Mouse (Mus musculus): ENCODE measurements around the gene Cyp4a14. TPM values are rescaled to one million over a fixed set of nuclear protein-coding genes. Genes with fewer than 3 reads are reported as not detected.
"Not testable (repeated sequence)": the region's sequence is repeated elsewhere in the genome, so short reads cannot be mapped to it uniquely, and the experiment has no call there.

Gene Cyp4a14
- total and polyA plus RNA-seq, 2 experiments from 2014 or later: not detected

DNA sequence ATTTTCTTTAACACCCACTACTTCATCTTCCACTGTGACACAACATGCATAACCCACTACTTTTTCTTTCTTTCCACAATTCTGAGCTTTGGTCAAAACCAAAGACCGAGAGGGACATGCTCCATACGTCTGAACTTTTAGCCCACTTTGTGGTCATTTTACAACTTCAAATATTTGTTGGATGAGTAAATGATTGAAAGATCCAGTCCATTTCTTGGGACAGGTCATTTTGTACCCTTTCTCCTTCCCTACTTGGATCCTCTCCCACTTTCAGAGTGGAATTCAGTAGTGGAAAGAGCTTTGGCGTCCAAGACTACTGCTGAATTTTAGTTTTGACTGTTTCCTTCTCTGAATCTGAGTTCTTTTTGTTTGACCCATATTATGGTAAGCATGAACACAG is 1.5 kb upstream of the Cyp4a14 start:
- Histone ChIP-seq H3K9ac (replicated peaks; ENCODE audit: low read length, poor library complexity, severe bottlenecking) (no peak overlapping the region), H3K27me3 (ENCODE audit: insufficient read depth, low read length) (no peaks in the 10 kb centered on the region), H3K4me1 (ENCODE audit: insufficient read depth, low read length) (no peaks in the 10 kb centered on the region), H3K9me3 (ENCODE audit: low read length) (no peaks in the 10 kb centered on the region), H3K4me3 (ENCODE audit: low read depth, low read length) (no peak overlapping the region), H3K27ac (ENCODE audit: low read depth, low read length) (no peak overlapping the region), H3K4me2 (ENCODE audit: low read depth, low read length, poor library complexity, severe bottlenecking) (no peak overlapping the region), H3K36me3 (ENCODE audit: insufficient read depth, low read length) (no peaks in the 10 kb centered on the region)
- no peak for TF ChIP-seq CTCF (IDR thresholded peaks at IDR 0.05)
- DNase-seq (ENCODE audit: low spot score) (no peak), ATAC-seq (ENCODE audit: low FRiP score) (no peak)
- 94% methylated on average over 3 of the region's 3 CpGs for WGBS

DNA sequence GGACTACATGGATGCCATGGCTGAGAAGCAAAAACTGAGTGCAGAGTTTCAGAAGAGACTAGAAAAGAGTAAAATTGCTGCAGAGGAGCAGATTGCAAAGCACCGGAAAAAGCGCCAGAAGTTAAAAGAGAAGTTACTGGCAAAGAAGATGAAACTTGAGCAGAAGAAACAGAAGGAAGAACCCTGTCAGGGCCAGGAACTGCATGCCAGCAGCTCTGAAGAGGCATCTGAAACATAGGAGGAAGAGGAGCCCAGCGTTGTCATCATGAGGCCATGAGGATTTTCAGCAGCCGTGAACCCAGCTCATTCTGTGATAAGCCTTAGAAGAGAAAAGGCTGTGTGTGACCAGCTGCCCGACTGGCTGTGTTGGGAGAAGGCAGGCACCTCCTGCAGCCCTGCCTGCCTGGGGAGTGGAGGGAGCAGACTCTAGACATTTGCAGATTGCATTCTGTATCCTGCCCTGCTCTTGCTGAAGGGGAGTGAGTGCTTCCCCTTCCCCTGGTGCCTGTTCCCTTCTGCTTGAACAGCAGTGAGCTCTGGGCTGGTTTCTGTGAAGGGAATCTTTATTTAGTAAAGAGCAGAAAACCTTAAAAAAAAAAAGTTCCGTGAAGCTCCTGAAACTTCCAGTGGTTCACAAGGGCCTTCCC is 14.8 kb downstream of the Cyp4a14 start:
- no peak overlapping the region for H3K9ac ChIP-seq (replicated peaks; ENCODE audit: low read length, poor library complexity, severe bottlenecking)
- H3K27ac ChIP-seq (ENCODE audit: low read depth, low read length): no peak overlapping the region
- H3K27me3 ChIP-seq (ENCODE audit: insufficient read depth, low read length): no peaks in the 10 kb centered on the region
- WGBS: 78% methylated on average over 6 of the region's 6 CpGs
- H3K36me3 ChIP-seq (ENCODE audit: insufficient read depth, low read length): no peaks in the 10 kb centered on the region
- no peaks in the 10 kb centered on the region for H3K4me1 ChIP-seq (ENCODE audit: insufficient read depth, low read length)
- no peak for ATAC-seq (ENCODE audit: low FRiP score)
- H3K4me3 ChIP-seq (ENCODE audit: low read depth, low read length): no peak overlapping the region
- no peaks in the 10 kb centered on the region for H3K9me3 ChIP-seq (ENCODE audit: low read length)
- no peak for TF ChIP-seq CTCF (IDR thresholded peaks at IDR 0.05)
- H3K4me2 ChIP-seq (ENCODE audit: low read depth, low read length, poor library complexity, severe bottlenecking): no peak overlapping the region
- no peak for DNase-seq (ENCODE audit: low spot score)

DNA sequence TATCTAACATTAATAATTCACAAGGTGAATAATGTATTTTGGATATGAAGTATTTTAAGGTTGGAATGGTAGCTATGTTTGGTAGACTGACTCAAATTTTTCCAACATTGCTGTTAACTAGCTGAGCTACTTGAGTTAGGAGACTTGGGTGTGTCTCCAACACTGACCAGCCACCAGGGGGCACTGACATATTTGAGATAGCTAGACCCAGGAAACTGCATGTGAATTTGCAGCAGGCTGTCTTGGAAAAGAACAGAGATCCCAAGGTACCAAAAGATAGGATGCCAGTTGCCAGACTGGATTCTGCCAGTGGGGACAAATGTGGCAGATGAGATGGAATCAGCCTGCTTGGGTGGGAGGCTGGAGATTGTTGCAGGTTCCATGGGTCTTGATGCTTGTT is 19.9 kb downstream of the Cyp4a14 start:
- not testable (repeated sequence) for H3K9ac ChIP-seq (replicated peaks; ENCODE audit: low read length, poor library complexity, severe bottlenecking); H3K27ac ChIP-seq (ENCODE audit: low read depth, low read length); H3K36me3 ChIP-seq (ENCODE audit: insufficient read depth, low read length); DNase-seq (ENCODE audit: low spot score); H3K4me3 ChIP-seq (ENCODE audit: low read depth, low read length); ATAC-seq (ENCODE audit: low FRiP score); H3K4me2 ChIP-seq (ENCODE audit: low read depth, low read length, poor library complexity, severe bottlenecking); H3K9me3 ChIP-seq (ENCODE audit: low read length); H3K27me3 ChIP-seq (ENCODE audit: insufficient read depth, low read length); H3K4me1 ChIP-seq (ENCODE audit: insufficient read depth, low read length)
- peak; percentile 24 for TF ChIP-seq CTCF (IDR thresholded peaks at IDR 0.05)

DNA sequence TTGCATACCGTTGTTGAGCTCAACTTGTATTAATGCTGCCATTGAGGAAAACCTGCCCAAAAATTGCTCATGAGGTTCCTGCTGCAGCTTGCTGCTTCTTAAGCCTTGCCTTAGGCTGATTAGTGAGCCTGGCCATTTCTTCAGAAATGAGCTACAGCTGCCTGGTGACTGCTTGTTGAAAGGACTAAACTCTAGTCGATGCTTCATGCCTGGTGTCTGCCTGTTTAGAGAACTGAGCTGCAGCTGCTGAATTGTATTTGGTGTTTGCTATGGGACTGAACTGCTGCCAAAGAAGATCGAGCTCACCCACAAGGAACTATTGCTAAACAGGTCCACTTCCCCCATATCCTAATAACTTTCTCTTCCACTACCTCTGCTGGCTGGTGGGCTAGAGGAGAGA is 22.4 kb downstream of the Cyp4a14 start:
- not testable (repeated sequence) for H3K4me2 ChIP-seq (ENCODE audit: low read depth, low read length, poor library complexity, severe bottlenecking); ATAC-seq (ENCODE audit: low FRiP score); H3K9ac ChIP-seq (replicated peaks; ENCODE audit: low read length, poor library complexity, severe bottlenecking); H3K4me3 ChIP-seq (ENCODE audit: low read depth, low read length); H3K27ac ChIP-seq (ENCODE audit: low read depth, low read length); DNase-seq (ENCODE audit: low spot score); H3K27me3 ChIP-seq (ENCODE audit: insufficient read depth, low read length); H3K36me3 ChIP-seq (ENCODE audit: insufficient read depth, low read length); H3K4me1 ChIP-seq (ENCODE audit: insufficient read depth, low read length); H3K9me3 ChIP-seq (ENCODE audit: low read length)
- WGBS: 71% methylated on average over 3 of the region's 3 CpGs

DNA sequence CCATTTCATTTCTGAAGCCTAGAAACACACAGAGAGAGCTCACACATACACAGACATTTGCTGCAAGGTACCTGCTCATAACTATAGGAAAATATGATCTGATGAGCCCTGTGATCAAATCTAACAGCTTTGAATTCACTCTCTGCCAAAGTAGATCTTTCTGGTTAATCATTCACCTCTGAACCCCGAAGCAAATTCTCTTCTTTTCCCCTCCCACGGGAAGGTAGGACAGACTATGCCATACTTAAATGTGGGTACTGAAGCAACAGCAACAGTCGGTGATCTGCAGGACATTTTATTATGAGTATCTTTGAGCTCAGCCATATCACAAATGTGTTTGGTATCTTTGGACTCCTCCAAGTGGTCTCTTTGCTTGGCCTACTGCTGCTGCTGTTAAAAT is 43.6 kb downstream of the Cyp4a14 start, which contains the start of gene Cyp4a30b:
Gene Cyp4a30b (plus strand): TSS at position 301 of the 400 bp plus-strand sequence.
- WGBS: 84% methylated on average over 3 of the region's 3 CpGs

DNA sequence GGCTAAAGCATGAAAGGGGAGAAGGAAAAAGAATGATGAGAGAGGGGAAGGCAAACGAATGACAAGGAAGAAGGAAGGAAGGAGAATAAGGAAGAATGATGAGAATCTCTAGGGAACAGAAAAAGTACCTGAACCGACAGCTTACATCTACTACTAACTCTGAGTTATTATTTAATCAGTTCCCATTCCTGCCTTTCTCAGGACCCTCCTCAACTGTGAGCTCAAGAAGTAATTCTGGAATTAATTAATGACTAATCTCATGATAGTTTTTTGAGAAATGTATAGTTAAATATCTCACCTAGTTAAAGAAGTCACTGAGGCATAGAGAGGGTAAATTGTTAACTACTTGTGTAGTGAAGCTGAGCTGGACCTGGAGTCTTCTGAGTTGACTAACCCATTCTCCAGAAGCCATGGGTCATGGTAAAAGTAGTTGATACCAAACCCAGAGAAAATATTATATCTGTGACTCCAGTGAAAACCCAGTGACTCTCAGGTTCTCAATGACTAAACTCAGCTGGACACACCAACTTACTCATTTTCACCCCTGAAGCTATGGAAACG is 45.3 kb downstream of the Cyp4a14 start:
- Histone ChIP-seq H3K4me2 (ENCODE audit: low read depth, low read length, poor library complexity, severe bottlenecking) (no peak overlapping the region), H3K27me3 (ENCODE audit: insufficient read depth, low read length) (no peaks in the 10 kb centered on the region), H3K36me3 (ENCODE audit: insufficient read depth, low read length) (no peaks in the 10 kb centered on the region), H3K9ac (replicated peaks; ENCODE audit: low read length, poor library complexity, severe bottlenecking) (no peak overlapping the region), H3K27ac (ENCODE audit: low read depth, low read length) (no peak overlapping the region), H3K4me1 (ENCODE audit: insufficient read depth, low read length) (no peaks in the 10 kb centered on the region), H3K9me3 (ENCODE audit: low read length) (no peaks in the 10 kb centered on the region), H3K4me3 (ENCODE audit: low read depth, low read length) (no peak overlapping the region)
- TF ChIP-seq CTCF (IDR thresholded peaks at IDR 0.05): no peak
- ATAC-seq (ENCODE audit: low FRiP score) (no peak), DNase-seq (ENCODE audit: low spot score) (no peak)
- 77% methylated on average over 3 of the region's 3 CpGs for WGBS

More for the DNA sequence above, 43.6 kb downstream of the Cyp4a14 start, which contains the start of gene Cyp4a30b:
- no peaks in the 10 kb centered on the region for H3K27me3 ChIP-seq (ENCODE audit: insufficient read depth, low read length)
- no peaks in the 10 kb centered on the region for H3K4me1 ChIP-seq (ENCODE audit: insufficient read depth, low read length)
- H3K9ac ChIP-seq (replicated peaks; ENCODE audit: low read length, poor library complexity, severe bottlenecking): no peak within 1 kb of the TSS
- no peak within 1 kb of the TSS for H3K4me2 ChIP-seq (ENCODE audit: low read depth, low read length, poor library complexity, severe bottlenecking)
- H3K4me3 ChIP-seq (ENCODE audit: low read depth, low read length): no peak within 1 kb of the TSS
- no peaks in the 10 kb centered on the region for H3K9me3 ChIP-seq (ENCODE audit: low read length)
- no peak within 1 kb of the TSS for H3K27ac ChIP-seq (ENCODE audit: low read depth, low read length)
- no peak for TF ChIP-seq CTCF (IDR thresholded peaks at IDR 0.05)
- ATAC-seq (ENCODE audit: low FRiP score): no peak
- no peak for DNase-seq (ENCODE audit: low spot score)
- H3K36me3 ChIP-seq (ENCODE audit: insufficient read depth, low read length): no peaks in the 10 kb centered on the region

Other genes starting within 250 kb of the Cyp4a14 start
- gene Cyp4a12a, start 197.1 kb downstream of the Cyp4a14 start, total RNA-seq (2014; rRNA removed): not detected in 2 replicates
- not detected in 2 replicates for gene Cyp4a12a, start 197.1 kb downstream of the Cyp4a14 start, polyA plus RNA-seq (2015; fragmentation: Nextera tagmentation; extraction: Ambion mirVana)
- gene Cyp4a12b, start 84.5 kb downstream of the Cyp4a14 start, total RNA-seq (2014; rRNA removed): 0.09 TPM in 1 of 2 replicates, not detected in the other
- gene Cyp4a12b, start 84.5 kb downstream of the Cyp4a14 start, polyA plus RNA-seq (2015; fragmentation: Nextera tagmentation; extraction: Ambion mirVana): not detected in 2 replicates
- gene Cyp4a30b, start 43.5 kb downstream of the Cyp4a14 start, total RNA-seq (2014; rRNA removed): not detected in 2 replicates
- gene Cyp4a30b, start 43.5 kb downstream of the Cyp4a14 start, polyA plus RNA-seq (2015; fragmentation: Nextera tagmentation; extraction: Ambion mirVana): not detected in 2 replicates
- gene Cyp4a10, start 22.1 kb upstream of the Cyp4a14 start, total RNA-seq (2014; rRNA removed): not detected in 2 replicates
- gene Cyp4a10, start 22.1 kb upstream of the Cyp4a14 start, polyA plus RNA-seq (2015; fragmentation: Nextera tagmentation; extraction: Ambion mirVana): not detected in 2 replicates
- gene Cyp4a31, start 67.5 kb upstream of the Cyp4a14 start, total RNA-seq (2014; rRNA removed): not detected in 2 replicates
- not detected in 2 replicates for gene Cyp4a31, start 67.5 kb upstream of the Cyp4a14 start, polyA plus RNA-seq (2015; fragmentation: Nextera tagmentation; extraction: Ambion mirVana)
- gene Cyp4a32, start 104.8 kb upstream of the Cyp4a14 start, total RNA-seq (2014; rRNA removed): not detected in 2 replicates
- not detected in 2 replicates for gene Cyp4a32, start 104.8 kb upstream of the Cyp4a14 start, polyA plus RNA-seq (2015; fragmentation: Nextera tagmentation; extraction: Ambion mirVana)
- 1.9 and 4.0 TPM in 2 replicates for gene Cyp4b1, start 151.6 kb upstream of the Cyp4a14 start, total RNA-seq (2014; rRNA removed)
- 1.7 and 1.9 TPM in 2 replicates for gene Cyp4b1, start 151.6 kb upstream of the Cyp4a14 start, polyA plus RNA-seq (2015; fragmentation: Nextera tagmentation; extraction: Ambion mirVana)
- gene Efcab14, start 241.6 kb upstream of the Cyp4a14 start, total RNA-seq (2014; rRNA removed): 16.7 and 17.2 TPM in 2 replicates
- 13.2 and 16.2 TPM in 2 replicates for gene Efcab14, start 241.6 kb upstream of the Cyp4a14 start, polyA plus RNA-seq (2015; fragmentation: Nextera tagmentation; extraction: Ambion mirVana)

All from midbrain, postnatal 0 days (tissue).